Mouse (Mus musculus) cerebellum, adult 8-10 months (tissue): Measurements from ENCODE around the gene Mlc1.

Experiments
- DNase-seq: peaks from one replicate; pipeline ENCODE4 v3.0.0; 2022

Gene Mlc1

DNA sequence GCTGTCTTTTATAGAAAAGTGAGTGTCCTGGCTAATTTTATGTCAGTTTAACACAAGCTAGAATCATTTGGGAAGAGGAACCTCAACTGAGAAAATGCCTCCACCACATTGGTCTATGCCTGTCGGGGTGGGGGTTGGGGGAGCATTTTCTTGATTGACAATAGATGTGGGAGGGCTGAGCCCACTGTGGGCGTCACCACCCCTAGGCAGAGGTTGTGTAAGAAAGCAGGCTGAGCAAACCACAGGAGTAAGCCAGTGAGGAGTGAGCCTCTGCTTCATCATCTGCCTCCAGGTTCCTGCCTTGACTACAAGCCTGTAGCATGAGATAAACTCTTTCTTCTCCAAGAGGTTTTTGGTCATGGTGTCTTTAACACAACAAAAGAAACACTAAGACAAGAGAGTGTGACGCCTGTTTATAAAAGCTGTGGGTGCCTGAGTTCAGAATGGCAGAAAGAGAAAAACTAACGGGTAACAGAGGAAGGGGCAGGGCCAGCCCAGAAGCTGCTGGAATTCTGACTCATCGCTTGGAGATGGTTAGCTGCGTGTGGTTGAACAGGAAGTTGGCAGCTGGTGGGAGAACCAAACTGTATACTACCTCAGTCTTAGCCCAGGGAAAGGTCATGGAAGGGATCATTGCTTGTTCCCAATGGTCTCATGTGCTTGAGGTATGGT is 42.1 kb downstream of the Mlc1 start:
- no peak for DNase-seq

- no peak for DNase-seq
These were observed 44.7 kb downstream of the Mlc1 start for GRCm38 (mm10) chr15:88934141-88934540.

DNA sequence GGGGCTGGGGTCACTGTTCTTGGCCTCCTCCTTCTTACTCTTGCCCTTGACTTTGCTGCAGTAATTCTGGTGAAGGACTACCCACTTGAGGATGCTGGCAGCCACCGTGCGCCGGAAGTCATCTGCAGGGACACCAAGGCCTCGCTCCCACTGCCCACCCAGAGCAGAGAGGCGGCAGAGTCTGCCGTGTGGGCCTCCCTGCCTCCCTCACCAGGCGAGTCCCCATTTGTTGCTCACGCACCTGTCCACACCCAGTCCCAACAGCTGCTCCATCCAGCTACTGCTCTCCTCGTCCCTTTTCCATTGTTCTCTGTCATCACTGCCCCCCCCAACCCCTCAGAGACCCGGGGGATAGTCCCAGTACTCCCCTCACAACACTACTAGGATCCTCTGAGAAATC is 46.1 kb downstream of the Mlc1 start:
- no peak for DNase-seq

DNA sequence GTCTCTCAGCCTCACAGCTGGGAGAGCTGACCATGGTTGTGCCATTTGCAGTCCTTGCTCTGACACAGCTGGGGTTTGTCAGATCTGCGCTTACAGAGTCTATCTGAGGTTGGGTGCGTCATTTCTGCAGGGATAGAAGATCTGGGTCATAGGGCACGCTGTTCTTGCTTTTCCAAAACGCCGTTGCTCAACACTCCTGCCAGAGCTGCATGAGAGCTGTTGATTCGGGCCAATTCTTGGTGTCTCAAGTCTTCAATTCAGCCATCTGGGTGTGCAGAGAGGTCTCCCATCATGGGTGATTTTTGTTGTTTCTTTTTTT is 56.9 kb downstream of the Mlc1 start:
- DNase-seq, result no peak

DNA sequence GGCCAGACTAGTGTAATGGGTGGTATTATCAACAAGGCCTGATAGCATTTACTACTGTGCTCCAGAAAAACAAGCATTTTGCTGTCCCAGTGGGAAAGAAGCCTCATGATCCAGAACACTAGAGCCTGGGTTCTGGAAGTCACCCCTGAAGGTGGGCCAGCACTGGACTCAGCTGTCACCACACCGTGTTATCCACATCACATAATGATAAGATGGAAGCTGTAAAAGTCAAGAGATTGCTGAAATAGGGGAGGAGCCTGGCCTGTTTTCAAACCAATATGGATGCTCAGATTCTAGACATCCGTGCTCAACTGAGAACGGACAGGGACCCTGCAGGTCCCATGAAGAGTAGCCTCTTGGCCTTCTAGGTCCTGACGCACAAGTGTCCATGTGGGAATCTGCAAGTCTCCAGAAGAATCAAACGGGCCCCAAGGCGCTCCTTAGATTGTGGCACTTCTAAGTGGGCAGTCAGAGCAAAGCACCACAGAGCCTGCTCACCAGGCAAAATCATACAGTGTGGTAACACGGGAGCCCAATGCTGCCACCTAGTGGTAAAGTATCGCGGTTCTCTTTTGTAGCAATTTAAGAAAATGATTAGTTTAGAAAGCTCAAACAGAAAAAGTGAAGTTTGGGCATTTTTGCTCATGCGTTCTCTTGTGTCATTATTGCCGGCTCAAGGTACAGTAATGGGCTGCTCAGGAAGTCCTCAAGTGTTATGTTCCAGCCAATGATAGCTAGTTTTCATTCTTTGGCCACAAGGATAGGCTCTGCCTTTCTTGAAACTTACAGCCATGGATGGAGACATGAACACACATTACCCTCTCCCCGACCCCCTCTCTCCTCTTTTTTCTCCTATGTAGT is 57.4 kb downstream of the Mlc1 start:
- peak; percentile 84 for DNase-seq

DNA sequence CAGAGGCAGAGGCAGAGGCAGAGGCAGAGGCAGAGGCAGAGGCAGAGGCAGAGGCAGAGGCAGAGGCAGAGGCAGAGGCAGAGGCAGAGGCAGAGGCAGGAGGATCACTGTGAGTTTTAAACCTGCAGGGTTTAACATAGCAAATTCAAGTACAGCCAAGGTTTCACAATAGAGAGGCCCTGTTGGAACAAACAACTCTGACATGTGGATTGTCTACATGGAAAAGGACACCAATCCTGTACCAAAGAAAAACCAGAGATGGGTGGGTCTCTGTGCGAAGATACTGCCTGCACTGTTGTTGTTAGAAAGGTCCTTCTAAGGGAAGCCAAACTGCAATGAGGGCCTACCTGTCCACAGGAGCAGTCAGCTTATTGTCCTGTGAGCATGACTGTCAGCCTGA is 58.7 kb downstream of the Mlc1 start:
- no peak for DNase-seq

GRCm38 (mm10) chr15:88919328-88919727 is 59.5 kb downstream of the Mlc1 start:
- no peak for DNase-seq

GRCm38 (mm10) chr15:88917126-88917525 is 61.7 kb downstream of the Mlc1 start:
- no peak for DNase-seq

GRCm38 (mm10) chr15:88916366-88916765 is 62.4 kb downstream of the Mlc1 start:
- DNase-seq, result no peak

- DNase-seq, result no peak
These were observed 63.8 kb downstream of the Mlc1 start for GRCm38 (mm10) chr15:88915046-88915445.

GRCm38 (mm10) chr15:88906347-88906746 is 72.5 kb downstream of the Mlc1 start:
- no peak for DNase-seq
